Mouse (Mus musculus) olfactory bulb, adult 2 months (tissue): ENCODE measurements around the gene Sgms2. TPM values are rescaled to one million over a fixed set of nuclear protein-coding genes. Genes with fewer than 3 reads are reported as not detected.
A peak's percentile ranks its signal among the peaks of the same experiment; 100 is the strongest.

Experiments used
- H3K27ac ChIP-seq: fragments of 200-500 bp; 2 replicates; pipeline ENCODE4 v1.5.1; 2012; ENCODE audit warnings: low read depth, low read length; ENCODE audit not compliant: insufficient read depth
- H3K4me1 ChIP-seq: fragments of 200-500 bp; 2 replicates; pipeline ENCODE4 v1.6.1; 2012; ENCODE audit warnings: low read length; ENCODE audit not compliant: control insufficient read depth, insufficient read depth
- H3K4me3 ChIP-seq: fragments of 200-500 bp; 2 replicates; pipeline ENCODE4 v1.5.1; 2012; ENCODE audit warnings: mild to moderate bottlenecking, low read depth, low read length, moderate library complexity; ENCODE audit not compliant: insufficient read depth
- CTCF ChIP-seq: fragments of 200-500 bp; IDR thresholded peaks from 2 replicates; pipeline ENCODE4 v1.5.1; 2012; ENCODE audit warnings: low read depth, mild to moderate bottlenecking, low read length, moderate library complexity; ENCODE audit not compliant: insufficient read depth
- POLR2A ChIP-seq: fragments of 200-500 bp; IDR thresholded peaks from 2 replicates; pipeline ENCODE4 v1.6.1; 2012; ENCODE audit warnings: mild to moderate bottlenecking, low read depth, low read length, moderate library complexity; ENCODE audit not compliant: insufficient read depth
- WGBS: fragments of 180-500 bp; shearing (Covaris S2); methylation state at CpG from one replicate; pipeline ENCODE4 v1.1.7; 2018; 5-methylcytosine and 5-hydroxymethylcytosine counted together
- polyA plus RNA-seq: library from polyadenylated mRNA; stranded (reverse); fragments of >200 nt; gene quantifications from 2 replicates; pipeline ENCODE4 v1.2.4, GENCODE M21; 2012; ENCODE audit warnings: low replicate concordance; ENCODE audit not compliant: missing spikeins, insufficient read depth, insufficient read length

The Sgms2 gene
- polyA plus RNA-seq, 1 experiment: not detected

- H3K27ac ChIP-seq: no peak overlapping the region
- TF ChIP-seq CTCF: no peak
- no peak for TF ChIP-seq POLR2A
- 58% methylated on average over 3 of the region's 3 CpGs for WGBS
Observed at GRCm38 (mm10) chr3:131294503-131294902, 196.7 kb downstream of the Sgms2 start.

GRCm38 (mm10) chr3:131292959-131293358, 198.3 kb downstream of the Sgms2 start:
- no peaks in the 10 kb centered on the region for H3K4me1 ChIP-seq
- no peak overlapping the region for H3K27ac ChIP-seq
- WGBS: 60% methylated on average over 3 of the region's 3 CpGs
- TF ChIP-seq CTCF: no peak
- no peak for TF ChIP-seq POLR2A
- H3K4me3 ChIP-seq: no peak overlapping the region

More at GRCm38 (mm10) chr3:131294503-131294902, 196.7 kb downstream of the Sgms2 start:
- H3K4me3 ChIP-seq: no peak overlapping the region
- H3K4me1 ChIP-seq: peaks cover 4% of the 10 kb centered on the region; the same call in 1 of the 2 replicates

- Histone ChIP-seq H3K4me3 (no peak overlapping the region), H3K27ac (no peak overlapping the region), H3K4me1 (no peaks in the 10 kb centered on the region)
- 86% methylated on average over 2 of the region's 2 CpGs for WGBS
- TF ChIP-seq CTCF: no peak
- TF ChIP-seq POLR2A: no peak
Observed at GRCm38 (mm10) chr3:131292349-131292748, 198.9 kb downstream of the Sgms2 start.

- no peak overlapping the region for H3K4me3 ChIP-seq
- WGBS: 82% methylated on average over 4 of the region's 4 CpGs
- no peak for TF ChIP-seq CTCF
- no peak for TF ChIP-seq POLR2A
- no peaks in the 10 kb centered on the region for H3K4me1 ChIP-seq
- H3K27ac ChIP-seq: no peak overlapping the region
Observed at GRCm38 (mm10) chr3:131291890-131292289, 199.3 kb downstream of the Sgms2 start.

- WGBS: 93% methylated on average over 4 of the region's 4 CpGs
- no peaks in the 10 kb centered on the region for H3K4me1 ChIP-seq
- H3K4me3 ChIP-seq: no peak overlapping the region
- H3K27ac ChIP-seq: no peak overlapping the region
- TF ChIP-seq CTCF (no peak), POLR2A (no peak)
Observed at GRCm38 (mm10) chr3:131274151-131274550, 217.1 kb downstream of the Sgms2 start.

GRCm38 (mm10) chr3:131272374-131273100, 218.7 kb downstream of the Sgms2 start:
- Histone ChIP-seq H3K27ac (peak overlapping the region; percentile 21; the same call in 1 of the 2 replicates), H3K4me1 (no peaks in the 10 kb centered on the region), H3K4me3 (peak overlapping the region; percentile 72)
- WGBS: 42% methylated on average over 10 of the region's 10 CpGs
- TF ChIP-seq POLR2A (no peak), CTCF (no peak)

- Histone ChIP-seq H3K4me3 (peak within 1 kb of the TSS; percentile 72), H3K4me1 (no peaks in the 10 kb centered on the region), H3K27ac (peak within 1 kb of the TSS; percentile 21; the same call in 1 of the 2 replicates)
- under 1% methylated on average over 53 of the region's 54 CpGs for WGBS
- TF ChIP-seq CTCF: no peak
- no peak for TF ChIP-seq POLR2A
Observed at GRCm38 (mm10) chr3:131271559-131272373, 219.4 kb downstream of the Sgms2 start, which contains the start of gene Hadh. Gene Hadh (minus strand): TSS chr3:131272101.

GRCm38 (mm10) chr3:131271157-131271556, 220.1 kb downstream of the Sgms2 start:
- Histone ChIP-seq H3K4me3 (peak overlapping the region; percentile 72), H3K4me1 (no peaks in the 10 kb centered on the region), H3K27ac (no peak overlapping the region)
- no peak for TF ChIP-seq CTCF
- TF ChIP-seq POLR2A: no peak
- 23% methylated on average over 8 of the region's 8 CpGs for WGBS

- Histone ChIP-seq H3K27ac (no peak overlapping the region), H3K4me1 (no peaks in the 10 kb centered on the region), H3K4me3 (no peak overlapping the region)
- WGBS: 53% methylated on average over 6 of the region's 6 CpGs
- no peak for TF ChIP-seq POLR2A
Observed at GRCm38 (mm10) chr3:131270381-131270780, 220.8 kb downstream of the Sgms2 start.

Other genes starting within 250 kb of the Sgms2 start
- gene Hadh, start 219.3 kb downstream of the Sgms2 start, polyA plus RNA-seq: not detected in 2 replicates
- not detected in 2 replicates for gene Cyp2u1, start 188.2 kb downstream of the Sgms2 start, polyA plus RNA-seq
- gene Papss1, start 73.4 kb upstream of the Sgms2 start, polyA plus RNA-seq: not detected in 2 replicates